Mouse (Mus musculus) liver, adult 2 months (tissue): ENCODE measurements around the gene Arhgef38. TPM values are rescaled to one million over a fixed set of nuclear protein-coding genes. Genes with fewer than 3 reads are reported as not detected.
A peak's percentile ranks its signal among the peaks of the same experiment; 100 is the strongest.

Experiments
- DNase-seq: peaks from one replicate; pipeline ENCODE4 v3.0.0-alpha.2; 2011; ENCODE audit warnings: low read depth, low spot score; ENCODE audit errors: extremely low read depth
- H3K27ac ChIP-seq: fragments of 200-500 bp; replicated peaks from 2 replicates; pipeline ENCODE4 v1.5.1; 2012; ENCODE audit warnings: low read depth, mild to moderate bottlenecking, control low read depth, inconsistent platforms, low read length; ENCODE audit not compliant: insufficient read depth
- H3K27me3 ChIP-seq: fragments of 200-500 bp; 2 replicates; pipeline ENCODE4 v1.6.1; 2012; ENCODE audit warnings: mild to moderate bottlenecking, moderate library complexity, low read length, inconsistent platforms; ENCODE audit not compliant: control insufficient read depth, insufficient read depth
- H3K36me3 ChIP-seq: fragments of 200-500 bp; 2 replicates; pipeline ENCODE4 v1.6.1; 2012; ENCODE audit warnings: low read length, inconsistent platforms; ENCODE audit not compliant: control insufficient read depth, insufficient read depth
- H3K4me1 ChIP-seq: fragments of 200-500 bp; 2 replicates; pipeline ENCODE4 v1.6.1; 2011; ENCODE audit warnings: low read length; ENCODE audit not compliant: control insufficient read depth, insufficient read depth
- H3K4me3 ChIP-seq: fragments of 200-500 bp; 2 replicates; pipeline ENCODE4 v1.5.1; 2011; ENCODE audit warnings: low read depth, mild to moderate bottlenecking, control low read depth, low read length, moderate library complexity; ENCODE audit not compliant: insufficient read depth
- H3K79me2 ChIP-seq: fragments of 200-500 bp; 2 replicates; pipeline ENCODE4 v1.6.1; 2012; ENCODE audit warnings: inconsistent platforms, mild to moderate bottlenecking, low read length, moderate library complexity; ENCODE audit not compliant: control insufficient read depth, insufficient read depth
- H3K9ac ChIP-seq: fragments of 200-500 bp; 2 replicates; pipeline ENCODE4 v1.6.1; 2012; ENCODE audit warnings: low read depth, mild to moderate bottlenecking, control low read depth, inconsistent platforms, low read length
- CTCF ChIP-seq: fragments of 200-500 bp; IDR thresholded peaks from 2 replicates; pipeline ENCODE4 v1.5.1; 2011; ENCODE audit warnings: low read depth, low read length, control low read depth
- POLR2A ChIP-seq: fragments of 200-500 bp; IDR thresholded peaks from 2 replicates; pipeline ENCODE4 v1.6.1; 2011; ENCODE audit warnings: low read length, control low read depth; ENCODE audit not compliant: insufficient read depth; ENCODE audit errors: extremely low read depth
- WGBS: fragments of 180-500 bp; shearing (Covaris S2); methylation state at CpG from one replicate; pipeline ENCODE4 v1.1.7; 2018; 5-methylcytosine and 5-hydroxymethylcytosine counted together
- polyA plus RNA-seq: library from polyadenylated mRNA; depleted of rRNA; stranded (reverse); fragments of >200 nt; gene quantifications from 2 replicates; pipeline ENCODE4 v1.2.3, GENCODE M21; 2012; rRNA removed
- total RNA-seq: library from RNA; depleted of rRNA; stranded (reverse); fragments of >200 nt; gene quantifications from 2 replicates; pipeline ENCODE4 v1.2.3, GENCODE M21; 2014; rRNA removed

Arhgef38 gene
- total and polyA plus RNA-seq, 2 experiments, result 0.09 TPM; not detected in 1

DNA sequence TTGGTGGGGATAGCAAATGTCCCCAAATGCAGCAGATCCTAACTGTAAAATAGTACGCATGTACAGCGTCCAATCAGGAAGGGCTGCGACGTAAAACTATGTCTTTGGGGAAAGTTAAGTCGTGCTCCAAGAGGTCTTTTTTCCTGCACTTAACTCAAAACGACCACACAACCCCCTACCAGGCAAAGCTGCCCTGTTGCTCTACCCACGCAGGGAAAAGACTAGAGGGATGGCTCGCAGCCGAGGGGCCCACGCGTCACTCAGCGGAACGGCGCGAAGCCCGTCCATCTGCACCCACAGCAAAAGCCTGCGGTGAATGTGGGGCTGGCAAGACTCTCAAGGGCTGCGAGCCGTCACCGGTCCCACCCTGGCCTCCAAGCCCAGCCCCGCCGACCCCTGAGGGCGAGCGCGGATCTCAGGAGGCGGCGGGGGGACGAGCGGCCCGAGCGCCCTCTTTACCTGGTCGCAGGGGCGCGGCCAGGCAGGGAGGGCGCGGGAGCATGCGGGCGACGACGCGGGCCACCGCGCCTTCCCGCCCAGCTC lies 143.6 kb downstream of the Arhgef38 start:
- H3K27ac ChIP-seq, result no peak overlapping the region
- peaks cover 6% of the 10 kb centered on the region; the same call in 1 of the 2 replicates for H3K4me1 ChIP-seq
- H3K9ac ChIP-seq, result peak overlapping the region; percentile 82
- no peaks in the 10 kb centered on the region for H3K27me3 ChIP-seq
- no peak for TF ChIP-seq CTCF
- TF ChIP-seq POLR2A, result no peak
- peak overlapping the region; percentile 83 for H3K4me3 ChIP-seq
- DNase-seq, result peak; percentile 16
- peaks cover 5% of the 10 kb centered on the region; the same call in 1 of the 2 replicates for H3K79me2 ChIP-seq
- WGBS, result under 1% methylated on average over 44 of the region's 44 CpGs
- no peaks in the 10 kb centered on the region for H3K36me3 ChIP-seq

DNA sequence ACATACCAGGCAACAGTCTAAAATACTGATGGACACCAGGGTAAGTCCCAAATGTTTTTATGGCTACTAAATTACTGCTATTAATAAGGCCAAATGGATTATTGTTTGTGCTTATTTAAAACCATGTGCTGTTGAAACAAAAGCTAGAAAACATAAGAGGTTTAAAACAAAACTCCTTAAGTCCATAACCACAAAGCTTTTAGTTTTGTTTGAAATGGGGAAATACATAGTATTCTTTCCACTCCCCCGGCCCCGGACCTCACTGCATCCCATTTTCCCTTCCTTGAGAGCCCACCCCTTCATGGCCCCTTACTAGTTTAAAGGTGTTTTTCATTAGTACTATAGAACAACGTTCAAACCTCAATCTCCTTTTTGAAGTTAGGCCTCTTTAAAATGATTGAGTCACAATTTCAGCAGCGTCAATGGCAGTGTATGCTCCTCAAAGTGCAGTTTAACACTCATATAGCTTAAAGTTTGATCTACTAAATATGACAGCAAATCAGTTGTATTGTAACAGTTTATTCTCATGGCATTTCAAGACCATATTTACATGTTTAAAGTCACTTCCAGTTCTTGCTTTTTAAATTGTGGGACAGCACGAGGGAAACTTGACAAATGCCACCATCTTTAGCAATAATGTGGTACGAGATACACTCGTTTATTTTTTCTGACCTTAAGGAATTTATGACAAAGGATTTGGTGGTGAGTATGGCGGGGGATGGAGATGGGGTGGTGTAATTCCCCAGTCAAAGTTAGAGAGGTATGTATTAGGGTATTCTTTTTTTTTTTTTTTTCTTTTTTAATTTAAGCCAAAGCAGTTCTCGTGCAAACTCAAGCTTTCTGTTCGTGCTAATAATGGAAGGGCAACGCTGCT lies 144.3 kb downstream of the Arhgef38 start:
- H3K9ac ChIP-seq, result peak overlapping the region; percentile 82
- WGBS, result 10% methylated on average over 11 of the region's 11 CpGs
- no peak for DNase-seq
- H3K4me3 ChIP-seq, result peak overlapping the region; percentile 83
- no peaks in the 10 kb centered on the region for H3K27me3 ChIP-seq
- peaks cover 6% of the 10 kb centered on the region; the same call in 1 of the 2 replicates for H3K4me1 ChIP-seq
- peaks cover 5% of the 10 kb centered on the region; the same call in 1 of the 2 replicates for H3K79me2 ChIP-seq
- no peak overlapping the region for H3K27ac ChIP-seq
- no peaks in the 10 kb centered on the region for H3K36me3 ChIP-seq
- TF ChIP-seq POLR2A, result no peak
- TF ChIP-seq CTCF, result no peak

DNA sequence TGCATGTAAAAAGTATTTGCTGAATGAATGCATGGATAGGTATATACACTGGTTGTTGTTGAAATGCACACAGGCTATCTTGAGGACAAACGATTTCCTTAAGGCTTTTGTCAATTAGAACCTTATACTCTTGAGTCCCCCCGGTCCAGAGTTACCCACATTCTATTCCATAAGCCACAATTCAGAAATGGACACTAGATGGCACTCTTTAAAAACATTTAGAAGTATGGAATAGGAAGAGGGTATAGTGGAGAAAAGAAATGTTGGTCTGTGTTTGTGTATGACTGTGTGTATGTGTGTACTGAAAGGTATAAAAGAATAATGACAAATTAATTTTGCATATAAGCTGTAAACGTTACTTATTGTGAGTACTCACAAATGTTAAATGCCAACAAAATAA lies 148.9 kb downstream of the Arhgef38 start:
- Histone ChIP-seq H3K9ac (no peak overlapping the region), H3K4me3 (no peak overlapping the region), H3K79me2 (no peaks in the 10 kb centered on the region), H3K4me1 (peaks cover 2% of the 10 kb centered on the region; the same call in 1 of the 2 replicates), H3K36me3 (peaks cover 7% of the 10 kb centered on the region; the same call in 1 of the 2 replicates), H3K27ac (no peak overlapping the region), H3K27me3 (no peaks in the 10 kb centered on the region)
- 55% methylated on average over 3 of the region's 3 CpGs for WGBS
- TF ChIP-seq POLR2A (no peak), CTCF (peak; percentile 54)
- peak; percentile 32 for DNase-seq

DNA sequence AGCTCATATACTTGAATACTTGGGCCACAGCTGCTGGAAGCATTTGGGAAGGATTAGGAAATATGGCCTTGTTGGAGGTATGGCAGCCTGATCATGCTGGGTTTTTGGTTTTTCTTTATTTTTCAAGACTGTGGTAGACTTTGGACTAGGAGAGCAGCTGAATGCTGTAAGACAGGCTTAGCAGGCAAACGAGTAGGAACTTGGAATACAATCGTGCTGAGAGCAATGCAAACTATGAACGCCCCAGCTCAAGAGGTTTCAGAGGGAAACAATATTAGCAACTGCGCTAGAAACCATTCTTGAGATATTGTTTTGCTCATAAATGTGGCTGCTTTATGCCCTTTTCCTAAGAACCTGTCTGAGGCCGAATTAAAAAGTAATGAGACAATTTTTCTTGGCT lies 152.0 kb downstream of the Arhgef38 start:
- 91% methylated on average over 5 of the region's 5 CpGs for WGBS
- H3K4me3 ChIP-seq, result no peak overlapping the region
- no peak for DNase-seq
- no peak overlapping the region for H3K9ac ChIP-seq
- TF ChIP-seq CTCF (no peak), POLR2A (no peak)
- H3K27ac ChIP-seq, result no peak overlapping the region
- no peaks in the 10 kb centered on the region for H3K79me2 ChIP-seq
- H3K36me3 ChIP-seq, result peaks cover 7% of the 10 kb centered on the region; the same call in 1 of the 2 replicates
- no peaks in the 10 kb centered on the region for H3K27me3 ChIP-seq
- H3K4me1 ChIP-seq, result no peaks in the 10 kb centered on the region

DNA sequence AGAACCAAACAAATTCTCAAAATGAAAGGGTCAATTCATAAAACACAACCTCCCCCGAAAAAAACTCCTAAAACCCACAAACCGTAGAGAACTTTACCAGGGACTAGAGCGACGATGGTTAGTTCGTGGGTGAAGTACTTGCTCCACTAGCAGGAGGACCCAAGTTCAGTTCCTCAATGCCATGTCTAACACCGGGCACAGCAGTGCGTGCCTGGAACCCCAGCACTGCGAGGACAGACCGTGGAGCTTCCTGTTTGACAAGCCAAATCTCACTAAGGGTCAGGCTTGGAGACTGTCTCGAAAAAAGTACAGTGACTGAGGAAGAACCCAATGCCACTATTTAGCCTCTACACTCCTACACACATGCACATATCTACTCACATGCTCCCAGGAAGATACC lies 159.2 kb downstream of the Arhgef38 start:
- WGBS, result 85% methylated on average over 10 of the region's 10 CpGs
- no peak for DNase-seq
- Histone ChIP-seq H3K4me1 (no peaks in the 10 kb centered on the region), H3K36me3 (peaks cover 3% of the 10 kb centered on the region), H3K9ac (no peak overlapping the region), H3K27ac (no peak overlapping the region), H3K4me3 (no peak overlapping the region), H3K27me3 (no peaks in the 10 kb centered on the region), H3K79me2 (no peaks in the 10 kb centered on the region)
- TF ChIP-seq CTCF, result no peak
- no peak for TF ChIP-seq POLR2A

Other genes with a start within 250 kb of the Arhgef38 start
- gene Ints12, start 143.1 kb downstream of the Arhgef38 start, total RNA-seq, result 4.1 and 4.6 TPM in 2 replicates
- 1.5 and 3.0 TPM in 2 replicates for gene Ints12, start 143.1 kb downstream of the Arhgef38 start, polyA plus RNA-seq
- gene Gstcd, start 142.9 kb downstream of the Arhgef38 start, total RNA-seq, result 2.1 and 4.8 TPM in 2 replicates
- 1.2 and 1.7 TPM in 2 replicates for gene Gstcd, start 142.9 kb downstream of the Arhgef38 start, polyA plus RNA-seq
- 55.0 and 58.8 TPM in 2 replicates for gene Ppa2, start 75.2 kb upstream of the Arhgef38 start, total RNA-seq
- gene Ppa2, start 75.2 kb upstream of the Arhgef38 start, polyA plus RNA-seq, result 70.1 and 74.1 TPM in 2 replicates